Mouse (Mus musculus): ENCODE measurements around the gene Rtn4rl2.
A peak's percentile ranks its signal among the peaks of the same experiment; 100 is the strongest.

Gene Rtn4rl2

GRCm38 (mm10) chr2:84850407-84851129, 35.9 kb downstream of the Rtn4rl2 start:
- no peak for DNase-seq (ENCODE audit: low spot score)

DNA sequence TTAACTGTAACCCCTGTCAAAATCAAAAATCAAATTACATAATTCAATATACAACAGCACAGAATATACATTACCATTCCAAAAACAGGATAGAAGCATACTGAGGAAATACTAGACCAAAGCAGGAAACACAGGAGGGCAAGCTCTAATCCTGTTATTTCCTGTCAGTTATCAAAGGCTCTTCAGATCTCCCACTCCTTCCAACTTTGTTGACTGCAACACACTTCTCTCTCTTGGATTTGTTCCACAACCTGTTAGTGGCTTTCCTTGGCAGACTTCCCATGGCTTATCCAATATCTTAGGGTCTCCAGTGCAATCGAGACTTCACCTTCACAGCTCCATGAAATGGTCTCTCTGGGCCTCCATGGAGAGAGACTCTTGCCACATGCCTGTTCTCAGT, 41.3 kb downstream of the Rtn4rl2 start:
- DNase-seq (ENCODE audit: low spot score), result no peak

- no peak for DNase-seq (ENCODE audit: low spot score)
Observed at GRCm38 (mm10) chr2:84843654-84844053, 42.9 kb downstream of the Rtn4rl2 start.

DNA sequence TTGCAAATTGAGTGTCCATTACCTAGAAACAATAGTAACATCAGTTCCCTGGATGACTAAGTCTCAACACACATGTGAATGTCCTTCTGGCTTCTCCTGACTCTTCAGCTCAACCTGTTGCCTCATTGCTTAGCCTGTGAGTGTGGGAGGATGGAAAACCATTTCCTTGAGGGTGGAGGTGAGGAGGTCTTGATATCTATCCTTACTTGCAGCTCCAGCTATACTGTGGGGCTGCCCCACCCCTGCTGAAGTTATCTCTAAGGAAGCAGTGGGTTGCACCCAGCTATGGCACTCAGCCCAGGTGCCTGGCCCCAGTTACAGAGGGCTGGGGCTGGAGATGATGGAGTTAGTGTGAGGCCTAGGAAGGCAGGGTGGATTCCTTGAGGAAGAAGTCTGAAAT, 44.6 kb downstream of the Rtn4rl2 start:
- no peak for DNase-seq (ENCODE audit: low spot score)

DNA sequence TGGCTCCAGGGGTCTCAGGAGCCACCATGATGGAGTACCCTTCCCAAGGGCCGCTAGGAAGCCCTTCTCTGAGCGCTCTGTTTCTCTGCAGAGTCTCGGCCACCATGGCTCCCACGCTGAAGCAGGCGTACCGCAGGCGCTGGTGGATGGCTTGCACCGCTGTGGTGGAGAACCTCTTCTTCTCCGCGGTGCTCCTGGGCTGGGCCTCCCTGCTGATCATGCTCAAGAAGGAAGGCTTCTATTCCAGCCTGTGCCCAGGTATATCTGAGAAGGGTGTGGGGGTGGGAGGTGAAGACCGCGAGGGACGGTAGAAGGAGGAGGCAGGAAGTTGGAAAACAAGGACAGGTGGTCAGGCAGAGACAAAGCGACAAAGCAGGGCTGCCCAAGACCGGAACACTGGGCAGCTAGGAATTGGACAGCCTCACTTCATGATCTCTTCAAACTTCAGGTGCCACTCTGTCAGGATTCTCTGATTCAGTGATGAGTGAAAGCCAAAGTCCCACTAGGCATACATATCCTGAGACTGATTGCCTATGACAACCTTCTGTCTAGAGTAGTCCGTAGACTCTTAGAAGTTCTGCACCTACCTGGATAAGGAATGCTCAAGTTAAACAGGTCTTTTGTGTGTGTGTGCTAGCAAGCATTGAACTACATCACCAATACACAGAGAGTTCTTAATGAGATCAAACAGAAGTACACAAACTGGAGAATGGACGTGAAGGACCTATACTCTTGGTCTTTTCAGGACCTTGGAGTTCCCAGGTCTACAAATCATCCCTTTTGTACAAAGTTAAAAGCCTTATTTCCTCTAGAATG, 45.6 kb downstream of the Rtn4rl2 start:
- DNase-seq (ENCODE audit: low spot score), result no peak

DNA sequence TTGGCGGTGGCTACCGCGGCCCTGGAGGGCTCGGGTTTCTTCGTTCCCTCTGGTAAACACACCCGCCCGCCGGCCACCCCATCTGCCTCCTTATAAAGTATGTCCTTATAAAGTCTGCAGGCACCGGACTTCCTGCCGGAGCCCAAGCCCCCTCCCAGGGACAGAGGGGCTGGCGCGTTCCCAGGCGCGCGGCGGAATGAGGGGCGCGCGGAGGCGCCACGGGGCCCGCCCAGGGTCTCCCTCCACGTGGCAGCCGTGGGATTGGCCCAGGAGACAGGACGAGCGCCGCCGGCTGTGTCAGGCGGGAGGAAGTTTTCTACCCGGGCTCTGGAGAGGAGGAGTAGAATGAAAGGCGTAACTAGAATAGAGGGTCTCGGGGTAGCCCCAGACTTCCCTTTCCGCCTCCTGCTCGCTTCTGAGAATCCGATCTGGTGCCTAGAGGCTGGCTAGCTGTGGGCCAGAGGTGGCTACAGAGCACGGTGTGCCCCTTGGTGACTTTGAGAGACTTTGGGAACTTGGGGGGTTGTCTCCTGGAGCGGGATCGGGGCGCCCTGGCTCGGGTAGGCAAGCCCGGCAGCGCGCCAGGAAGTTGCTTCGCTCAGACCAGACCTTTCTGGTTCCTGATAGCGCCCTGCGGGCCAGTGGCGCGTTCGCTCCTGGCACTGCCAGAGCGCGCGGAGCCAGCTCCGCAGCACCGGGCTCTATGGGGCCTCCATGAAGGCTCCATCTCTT, 46.3 kb downstream of the Rtn4rl2 start:
- DNase-seq (ENCODE audit: low spot score), result peak; percentile 34

- DNase-seq (ENCODE audit: low spot score), result no peak
Observed at GRCm38 (mm10) chr2:84838993-84839980, 47.2 kb downstream of the Rtn4rl2 start.

- no peak for DNase-seq (ENCODE audit: low spot score)
Observed at GRCm38 (mm10) chr2:84838593-84838949, 47.9 kb downstream of the Rtn4rl2 start, which contains the start of gene Slc43a1. Slc43a1 (plus strand) TSS chr2:84838850.

DNA sequence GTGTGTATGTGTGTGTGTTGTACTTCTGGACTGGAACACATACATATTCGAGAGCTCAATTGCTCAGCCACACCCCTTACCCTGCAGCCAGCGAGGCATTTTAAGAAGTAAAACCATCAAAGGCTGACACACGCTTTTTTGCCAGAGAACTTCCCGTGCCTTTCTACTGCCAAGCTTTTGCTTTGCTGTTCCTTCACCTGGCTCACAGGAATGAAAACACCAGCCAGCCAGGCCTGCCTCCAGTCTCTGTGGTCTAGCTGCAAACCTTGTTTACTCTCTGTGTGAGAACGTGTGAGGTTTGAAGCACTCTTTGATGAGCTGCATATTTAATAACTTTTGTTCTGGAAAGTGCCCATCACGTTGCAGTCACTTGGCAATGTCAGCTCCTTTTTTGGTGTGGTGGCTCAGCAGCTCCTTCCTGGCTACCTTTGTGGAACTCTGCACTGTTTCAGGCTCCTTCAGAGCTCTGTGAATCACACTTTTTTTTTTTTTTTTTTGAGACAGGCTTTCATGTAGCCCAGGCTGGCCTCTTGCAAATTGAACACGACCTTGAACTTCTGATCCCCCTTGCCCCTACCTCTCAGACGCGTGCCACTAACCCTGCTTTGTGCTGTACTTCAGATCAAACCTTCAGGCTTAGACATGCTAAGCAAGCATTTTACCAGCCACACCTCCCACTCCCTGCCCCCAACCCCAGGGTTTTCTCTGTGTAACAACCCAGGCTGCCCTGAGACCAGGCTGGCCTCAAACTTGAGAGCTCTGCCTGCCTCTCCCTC, 48.5 kb downstream of the Rtn4rl2 start:
- no peak for DNase-seq (ENCODE audit: low spot score)

DNA sequence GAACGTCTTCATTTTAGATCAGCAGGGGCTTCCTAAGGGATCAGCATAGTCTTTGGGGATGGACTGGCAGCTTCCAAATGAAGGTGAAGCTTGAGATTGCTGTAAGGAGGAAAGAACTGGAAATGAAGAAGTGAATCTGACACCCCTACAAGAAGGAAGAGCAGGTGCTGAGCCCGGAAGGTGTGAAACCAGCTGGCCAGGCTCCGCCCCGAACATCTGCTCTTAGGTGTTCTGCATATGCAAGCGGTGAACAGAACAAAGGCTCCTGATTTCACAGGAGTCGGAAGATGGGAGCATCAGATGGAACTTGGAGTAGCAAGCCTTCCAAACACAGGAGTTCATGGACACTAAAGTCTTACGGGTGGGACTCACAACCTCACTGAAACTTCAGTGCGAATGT, 49.4 kb downstream of the Rtn4rl2 start:
- DNase-seq (ENCODE audit: low spot score), result no peak

DNA sequence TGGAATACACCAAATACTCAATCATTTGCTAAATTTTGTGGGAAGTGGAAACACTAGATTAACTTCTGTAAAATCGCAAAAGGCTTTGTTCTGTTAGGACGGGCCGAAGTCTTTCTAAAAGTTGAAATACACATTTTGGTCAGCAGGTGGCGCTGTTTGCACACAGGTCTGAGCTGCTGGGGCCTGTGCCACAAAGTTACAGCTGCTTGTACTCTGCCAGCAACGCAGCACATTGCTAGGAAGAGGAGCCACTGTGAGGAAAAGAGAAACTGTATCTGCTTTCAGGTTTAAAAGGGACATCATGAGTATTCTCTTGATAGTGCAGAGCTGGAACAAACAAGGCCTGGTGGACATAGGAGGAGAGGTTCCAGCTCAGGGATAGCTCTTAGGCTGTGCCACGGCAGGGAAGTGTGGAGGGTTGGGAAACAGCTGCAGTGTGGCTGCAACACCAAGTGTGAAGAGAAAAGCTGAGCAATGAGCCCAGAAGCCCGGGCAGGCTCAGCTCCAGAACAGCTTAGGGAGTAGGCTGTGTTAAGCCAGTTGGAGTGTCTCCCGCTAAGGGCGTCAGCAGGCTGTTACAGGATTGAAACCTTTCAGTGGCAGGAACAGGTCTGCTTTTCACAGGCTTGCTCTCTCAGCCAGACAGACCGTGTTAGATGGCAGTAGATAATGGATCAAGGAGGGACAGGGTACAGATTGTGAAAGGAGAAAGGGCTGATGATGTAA, 54.7 kb downstream of the Rtn4rl2 start:
- DNase-seq (ENCODE audit: low spot score), result peak; percentile 36

DNA sequence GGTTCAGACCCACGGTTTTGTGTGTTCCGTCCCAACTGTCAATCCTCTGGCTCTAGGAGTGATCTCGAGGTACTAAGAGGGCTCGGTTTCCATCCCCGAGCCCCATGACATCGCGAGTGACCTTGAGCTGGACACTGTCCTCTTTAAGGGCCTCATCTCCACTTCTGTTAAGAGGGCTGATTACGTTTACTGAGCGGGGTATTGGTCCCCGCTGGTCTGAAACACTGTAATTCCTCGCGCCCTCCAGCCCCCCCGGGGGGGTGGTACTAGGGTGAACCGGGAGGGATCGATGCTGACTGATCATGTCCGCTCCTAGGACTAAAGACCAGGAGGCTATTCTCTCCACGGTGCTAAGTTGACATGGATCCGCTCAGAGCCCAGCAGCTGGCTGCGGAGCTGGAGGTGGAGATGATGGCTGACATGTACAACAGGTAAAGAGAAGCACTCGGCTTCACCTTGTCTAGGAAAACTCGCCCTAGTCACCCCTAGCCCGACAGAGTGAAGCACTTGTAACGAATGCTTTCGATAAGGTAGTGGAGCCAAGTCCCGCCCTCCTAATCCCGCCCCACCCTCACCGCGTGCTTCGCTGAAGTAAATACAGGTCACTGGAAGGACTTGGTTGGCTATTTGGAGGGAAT, 59.1 kb downstream of the Rtn4rl2 start:
- DNase-seq (ENCODE audit: low spot score), result no peak

- DNase-seq (ENCODE audit: low spot score), result peak; percentile 30
Observed at GRCm38 (mm10) chr2:84826488-84827282, 59.8 kb downstream of the Rtn4rl2 start, which contains the start of gene Timm10. Timm10 (plus strand) TSS chr2:84826997.

- no peak for DNase-seq (ENCODE audit: low spot score)
Observed at GRCm38 (mm10) chr2:84823237-84823636, 63.3 kb downstream of the Rtn4rl2 start.

- no peak for DNase-seq (ENCODE audit: low spot score)
Observed at GRCm38 (mm10) chr2:84822552-84822951, 64.0 kb downstream of the Rtn4rl2 start, which contains the start of gene Smtnl1. Smtnl1 (minus strand) TSS chr2:84822652.

All from urinary bladder, postnatal 10 days (tissue).